Mouse (Mus musculus): ENCODE results near the gene Ptges2.

Gene Ptges2

DNA sequence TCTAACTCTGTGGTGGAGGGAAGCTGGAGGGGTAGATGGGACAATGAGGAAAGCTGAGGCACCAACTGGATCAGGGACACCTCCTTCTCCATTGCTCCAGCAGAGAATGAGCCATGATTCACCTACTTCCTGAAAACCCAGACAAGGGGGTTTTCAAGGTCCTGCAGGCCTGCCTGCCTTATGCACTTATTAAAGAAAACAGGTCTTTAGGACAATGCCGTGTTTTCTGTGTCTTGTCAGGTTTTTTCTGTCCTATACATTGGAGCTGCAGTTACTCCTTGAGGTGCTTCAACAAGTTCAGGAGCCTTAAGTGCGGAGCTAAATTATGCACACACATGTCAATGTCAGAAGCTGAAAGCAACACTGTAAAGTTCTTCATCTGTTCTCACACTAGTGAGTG is 45.9 kb downstream of the Ptges2 start:
- DNase-seq (ENCODE audit: low spot score), result no peak

- no peak for DNase-seq (ENCODE audit: low spot score)
These were observed 49.8 kb downstream of the Ptges2 start for GRCm38 (mm10) chr2:32445535-32445934.

DNA sequence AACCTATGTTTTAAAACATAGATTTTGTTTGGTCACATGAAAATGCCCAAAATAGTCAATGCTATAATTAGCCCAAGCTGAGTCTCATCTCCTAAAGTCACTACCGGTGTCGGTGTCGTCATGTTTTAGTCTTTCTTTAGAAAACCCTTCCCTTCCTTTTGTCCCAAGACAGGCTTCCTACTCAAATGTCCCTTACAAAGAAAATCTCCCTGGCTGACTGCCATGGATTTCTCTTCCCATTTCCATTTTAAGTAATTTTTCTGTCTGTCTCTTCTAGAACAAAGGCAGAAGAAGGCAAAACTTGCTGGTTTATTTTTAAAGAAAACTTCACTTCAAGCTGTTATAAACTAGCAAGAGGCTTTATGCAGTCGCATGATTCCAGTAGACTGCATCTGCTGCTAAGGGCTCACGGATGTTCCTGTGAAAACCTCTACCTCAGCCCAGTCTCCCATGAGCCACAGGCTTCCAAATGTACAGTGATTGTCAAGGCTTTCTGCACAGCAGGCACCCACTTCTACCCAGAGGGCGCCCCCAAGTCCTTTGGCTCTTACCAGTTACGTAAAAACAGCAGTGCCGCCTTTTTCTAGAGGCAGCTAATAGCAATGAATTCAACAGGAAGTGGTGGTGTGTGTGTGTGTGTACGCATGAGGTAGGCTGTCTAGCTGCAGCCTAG is 51.7 kb downstream of the Ptges2 start:
- DNase-seq (ENCODE audit: low spot score), result no peak

DNA sequence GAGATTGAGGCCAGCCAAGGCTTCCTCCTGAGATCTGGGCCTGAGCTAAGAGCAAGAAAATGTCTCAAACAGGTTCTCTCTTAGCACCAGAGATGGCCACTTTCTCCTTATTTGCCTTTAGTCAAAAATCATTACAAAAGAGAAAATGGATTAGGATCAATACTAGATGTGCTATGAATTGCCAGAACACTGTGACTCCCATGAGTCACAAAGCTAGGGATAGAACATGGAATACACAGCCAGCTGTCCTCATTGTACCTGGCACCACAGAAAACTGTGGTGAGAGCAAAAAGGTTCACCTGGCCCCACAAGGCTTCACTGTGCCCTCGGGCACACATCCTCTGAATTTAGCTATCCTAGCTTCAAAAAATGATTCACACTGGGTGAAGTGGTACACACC is 52.8 kb downstream of the Ptges2 start:
- no peak for DNase-seq (ENCODE audit: low spot score)

DNA sequence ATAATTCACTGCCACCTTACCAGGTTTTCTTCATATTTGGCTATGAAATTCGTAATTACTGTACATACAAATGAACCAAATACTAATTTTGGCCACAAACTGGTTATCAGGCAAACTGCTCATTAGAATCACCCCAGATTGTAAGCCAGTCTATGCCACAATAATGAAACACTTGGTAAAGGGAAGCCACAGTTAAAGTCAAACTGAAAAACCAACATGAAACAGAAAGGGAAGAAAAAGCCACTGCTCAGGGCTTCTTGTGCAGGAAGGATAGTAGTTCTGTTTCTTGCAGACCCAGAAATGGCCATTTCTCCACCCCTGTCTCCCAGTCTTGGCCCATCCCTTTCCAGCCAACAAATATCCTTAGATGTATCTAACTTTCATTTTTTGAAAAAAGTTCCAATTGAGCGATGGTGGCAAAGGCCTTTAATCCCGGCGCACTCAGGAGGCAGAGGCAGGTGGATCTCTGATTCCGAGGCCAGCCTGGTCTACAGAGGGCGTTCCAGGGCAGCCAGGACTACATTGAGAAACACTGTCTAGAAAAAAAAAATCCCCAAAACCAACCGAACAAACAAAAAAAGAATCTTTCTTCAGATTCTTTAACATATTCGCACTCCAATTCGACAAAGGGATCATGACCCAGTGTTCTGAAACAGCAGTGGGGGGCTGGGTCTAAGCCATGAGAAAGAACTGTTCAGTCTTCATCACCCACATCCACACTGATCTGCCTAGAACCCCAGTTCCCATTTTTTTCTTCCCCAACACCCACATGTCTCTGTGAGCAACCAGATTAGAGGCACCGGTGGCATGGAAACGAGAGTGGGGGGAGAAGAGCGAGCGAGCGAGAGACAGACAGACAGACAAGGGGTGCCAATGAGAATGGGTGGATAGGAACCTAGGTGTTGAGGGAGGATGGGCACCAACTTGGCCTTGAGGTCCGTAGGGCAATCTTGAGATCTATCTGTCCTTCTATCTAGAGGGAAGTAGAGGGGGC is 54.4 kb downstream of the Ptges2 start, which contains the start of gene Naif1:
Gene Naif1, plus strand, starts transcription at position 697 of the 994 bp plus-strand sequence.
- no peak for DNase-seq (ENCODE audit: low spot score)

DNA sequence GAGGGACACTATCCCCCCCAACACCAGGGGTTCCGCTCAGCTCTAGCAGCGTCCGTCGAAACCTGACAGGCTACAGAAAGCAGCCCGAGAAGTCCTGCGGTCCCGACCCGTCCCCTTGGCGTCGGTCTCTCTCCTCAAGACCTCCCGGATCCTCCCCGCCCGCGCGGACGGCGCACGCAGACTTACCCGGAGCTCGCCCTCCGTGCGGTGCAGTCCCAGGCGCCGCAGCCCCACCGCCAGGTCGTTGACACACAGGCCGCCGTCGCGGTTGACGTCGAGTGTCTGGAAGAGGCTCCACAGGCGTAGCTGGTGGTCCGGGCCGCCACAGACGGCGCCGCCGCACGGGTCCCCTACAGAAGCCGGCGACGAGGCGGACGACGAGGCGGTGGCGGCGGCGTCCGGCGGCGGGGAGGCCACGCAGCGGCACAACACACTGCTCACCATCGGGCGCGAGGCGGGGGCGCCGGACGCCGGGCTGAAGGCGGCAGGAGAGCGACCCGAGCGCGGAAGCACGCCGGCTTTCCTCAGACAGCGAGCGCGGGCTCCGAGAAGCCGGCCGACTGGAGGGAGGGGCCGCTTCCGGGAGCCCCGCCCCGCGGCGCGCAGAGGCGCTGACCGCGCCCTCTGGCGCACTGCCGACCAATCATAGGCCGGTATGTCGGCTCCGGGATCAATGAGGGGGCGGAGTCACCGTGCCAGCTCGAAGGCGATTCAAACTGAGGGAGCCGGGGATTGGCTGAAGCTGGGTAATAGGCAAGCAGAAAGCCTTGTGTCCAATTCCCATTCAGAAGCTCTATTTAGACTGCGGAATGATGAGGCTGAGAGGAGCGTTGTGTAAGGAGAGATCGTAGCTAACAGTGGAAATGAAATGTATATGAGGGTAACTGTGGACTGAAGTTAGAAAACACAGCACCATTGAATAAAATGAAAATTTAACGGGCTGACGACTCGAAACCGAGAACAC is 55.5 kb downstream of the Ptges2 start, which contains the start of gene Slc25a25:
Gene Slc25a25, minus strand, starts transcription at position 565 of the 964 bp plus-strand sequence.
- peak; percentile 97 for DNase-seq (ENCODE audit: low spot score)

DNA sequence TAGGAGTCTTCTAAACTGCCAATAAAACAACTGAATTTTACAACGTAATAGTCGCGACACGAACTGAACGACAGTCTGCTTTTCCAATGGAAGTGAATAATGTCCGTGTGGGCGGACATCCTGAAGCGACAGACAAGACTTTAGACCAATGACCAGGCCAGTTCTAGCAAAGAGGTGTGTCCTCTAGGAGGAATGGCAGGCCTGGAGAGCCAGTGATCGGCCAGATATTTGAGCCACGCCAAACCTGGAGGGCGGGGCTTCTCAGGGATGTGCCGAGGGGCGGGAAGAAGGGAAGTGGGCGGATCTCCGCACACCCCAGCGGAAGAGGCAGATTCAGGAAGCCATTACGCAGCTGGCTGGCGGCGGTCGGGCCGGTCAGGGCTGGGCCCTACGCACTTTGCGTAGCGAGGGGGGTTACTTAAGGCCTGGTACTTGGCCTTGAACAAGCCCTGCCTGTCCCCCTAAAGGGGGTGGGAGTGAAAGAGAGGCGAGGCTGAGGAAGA is 56.2 kb downstream of the Ptges2 start:
- DNase-seq (ENCODE audit: low spot score), result peak; percentile 99

- no peak for DNase-seq (ENCODE audit: low spot score)
These were observed 56.8 kb downstream of the Ptges2 start for GRCm38 (mm10) chr2:32452441-32452971.

DNA sequence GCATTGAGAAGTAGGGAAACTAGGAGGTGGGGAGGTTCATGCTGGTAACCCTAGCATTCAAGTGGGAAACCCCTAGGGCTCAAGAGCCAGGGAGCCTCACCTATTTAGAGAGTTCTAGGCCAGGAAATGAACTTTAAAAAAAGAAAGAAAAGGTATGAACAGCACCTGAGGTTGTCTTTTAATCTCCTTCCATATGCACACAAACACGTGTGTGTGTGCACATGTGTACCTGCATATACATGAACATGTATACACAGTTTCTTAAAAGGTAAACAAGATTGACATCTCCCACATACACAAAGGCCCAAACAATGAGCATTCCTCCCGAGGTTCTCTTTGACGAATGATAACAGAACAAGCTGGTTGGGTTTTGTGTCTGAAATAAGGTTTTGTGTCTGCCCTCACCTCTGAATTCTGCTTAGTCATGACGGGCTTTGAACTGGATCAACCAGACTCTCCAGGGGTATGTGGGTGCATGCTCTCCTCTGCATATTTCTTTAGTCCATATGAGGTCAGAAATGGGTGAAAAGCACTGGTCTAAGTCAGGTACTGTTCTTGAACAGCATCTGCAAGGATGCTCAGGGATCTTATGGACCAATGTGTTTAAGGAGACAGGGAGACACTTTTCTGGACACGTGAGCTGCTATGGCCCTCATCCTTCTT is 58.1 kb downstream of the Ptges2 start:
- no peak for DNase-seq (ENCODE audit: low spot score)

- DNase-seq (ENCODE audit: low spot score), result no peak
These were observed 58.9 kb downstream of the Ptges2 start for GRCm38 (mm10) chr2:32454633-32455032.

DNA sequence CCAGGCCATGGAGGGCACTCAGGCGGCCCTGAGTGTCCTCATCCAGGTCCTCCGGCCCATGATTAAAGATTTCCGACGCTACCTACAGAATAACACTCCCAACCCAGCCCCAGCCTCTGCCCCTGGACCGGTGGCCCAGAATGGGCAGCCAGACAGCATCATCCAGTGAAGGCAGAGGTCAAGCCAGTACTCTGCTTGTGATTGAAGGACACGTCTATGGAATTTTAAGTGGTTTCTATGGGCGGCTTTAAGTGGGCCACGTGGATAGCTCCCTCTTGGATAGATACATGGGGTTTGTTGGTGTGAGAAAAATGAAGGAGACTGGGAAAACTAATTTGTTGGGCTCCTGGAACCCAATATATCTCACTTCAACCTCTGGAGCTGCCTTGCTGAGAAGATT is 59.4 kb downstream of the Ptges2 start:
- no peak for DNase-seq (ENCODE audit: low spot score)
